Mouse (Mus musculus): Measurements from ENCODE around the gene Pmepa1. TPM values are rescaled to one million over a fixed set of nuclear protein-coding genes. Genes with fewer than 3 reads are reported as not detected.

Gene Pmepa1
- total RNA-seq, 2 experiments from 2014 or later = 0.12 to 0.17 TPM

- ATAC-seq (replicated peaks; ENCODE audit: poor library complexity) = no peak
Observed at GRCm38 (mm10) chr2:173256552-173256949, 19.8 kb downstream of the Pmepa1 start.

- no peak for ATAC-seq (replicated peaks; ENCODE audit: poor library complexity)
Observed at GRCm38 (mm10) chr2:173255810-173256551, 20.4 kb downstream of the Pmepa1 start.

GRCm38 (mm10) chr2:173253761-173254662 is 22.3 kb downstream of the Pmepa1 start:
- no peak for ATAC-seq (replicated peaks; ENCODE audit: poor library complexity)

GRCm38 (mm10) chr2:173251675-173252074 is 24.7 kb downstream of the Pmepa1 start:
- ATAC-seq (replicated peaks; ENCODE audit: poor library complexity) = no peak

- ATAC-seq (replicated peaks; ENCODE audit: poor library complexity) = no peak
Observed at GRCm38 (mm10) chr2:173251133-173251532, 25.2 kb downstream of the Pmepa1 start.

GRCm38 (mm10) chr2:173250411-173250810 is 25.9 kb downstream of the Pmepa1 start:
- 0 out of 2 replicates have a peak, but pooled peaks have one; percentile 10 for ATAC-seq (replicated peaks; ENCODE audit: poor library complexity)

- no peak for ATAC-seq (replicated peaks; ENCODE audit: poor library complexity)
Observed at GRCm38 (mm10) chr2:173249965-173250364, 26.4 kb downstream of the Pmepa1 start.

- no peak for ATAC-seq (replicated peaks; ENCODE audit: poor library complexity)
Observed at GRCm38 (mm10) chr2:173249386-173249785, 26.9 kb downstream of the Pmepa1 start.

- no peak for ATAC-seq (replicated peaks; ENCODE audit: poor library complexity)
Observed at GRCm38 (mm10) chr2:173248822-173249221, 27.5 kb downstream of the Pmepa1 start.

- ATAC-seq (replicated peaks; ENCODE audit: poor library complexity) = no peak
Observed at GRCm38 (mm10) chr2:173247911-173248310, 28.4 kb downstream of the Pmepa1 start.

- ATAC-seq (replicated peaks; ENCODE audit: poor library complexity) = no peak
Observed at GRCm38 (mm10) chr2:173247197-173247596, 29.1 kb downstream of the Pmepa1 start.

- no peak for ATAC-seq (replicated peaks; ENCODE audit: poor library complexity)
Observed at GRCm38 (mm10) chr2:173246688-173247087, 29.6 kb downstream of the Pmepa1 start.

GRCm38 (mm10) chr2:173245258-173245657 is 31.1 kb downstream of the Pmepa1 start:
- no peak for ATAC-seq (replicated peaks; ENCODE audit: poor library complexity)

- ATAC-seq (replicated peaks; ENCODE audit: poor library complexity) = no peak
Observed at GRCm38 (mm10) chr2:173244108-173244507, 32.2 kb downstream of the Pmepa1 start.

GRCm38 (mm10) chr2:173243616-173244015 is 32.7 kb downstream of the Pmepa1 start:
- ATAC-seq (replicated peaks; ENCODE audit: poor library complexity) = no peak

- ATAC-seq (replicated peaks; ENCODE audit: poor library complexity) = no peak
Observed at GRCm38 (mm10) chr2:173242874-173243273, 33.5 kb downstream of the Pmepa1 start.

- ATAC-seq (replicated peaks; ENCODE audit: poor library complexity) = no peak
Observed at GRCm38 (mm10) chr2:173240738-173241137, 35.6 kb downstream of the Pmepa1 start.

- ATAC-seq (replicated peaks; ENCODE audit: poor library complexity) = no peak
Observed at GRCm38 (mm10) chr2:173238522-173238921, 37.8 kb downstream of the Pmepa1 start.

- ATAC-seq (replicated peaks; ENCODE audit: poor library complexity) = no peak
Observed at GRCm38 (mm10) chr2:173235435-173236332, 40.6 kb downstream of the Pmepa1 start.

- ATAC-seq (replicated peaks; ENCODE audit: poor library complexity) = no peak
Observed at GRCm38 (mm10) chr2:173232766-173233099, 43.6 kb downstream of the Pmepa1 start.

All from megakaryocyte progenitor cell, adult 5-6 weeks (primary cell).